Mouse (Mus musculus) kidney, adult 2 months (tissue): ENCODE data around the gene Nt5dc1.

Source experiments
- CTCF ChIP-seq: fragments of 200-500 bp; conservative IDR thresholded peaks from 2 replicates; pipeline ENCODE4 v1.5.1; 2011; ENCODE audit warnings: low read depth, mild to moderate bottlenecking, control low read depth, low read length, moderate library complexity, mixed read lengths; ENCODE audit not compliant: insufficient read depth, insufficient read length
- POLR2A ChIP-seq: fragments of 200-500 bp; IDR thresholded peaks from one replicate; pipeline ENCODE4 v1.6.1; 2011; ENCODE audit warnings: low read depth, low read length, control low read depth

- no peak for TF ChIP-seq CTCF
- no peak for TF ChIP-seq POLR2A
Measured at GRCm38 (mm10) chr10:34296911-34297298, 121.4 kb downstream of the Nt5dc1 start.
